Mouse (Mus musculus) olfactory bulb, adult 2 months (tissue): ENCODE data around the gene Slc38a7. TPM values are rescaled to one million over a fixed set of nuclear protein-coding genes. Genes with fewer than 3 reads are reported as not detected.

ENCODE experiments used
- H3K27ac ChIP-seq: fragments of 200-500 bp; 2 replicates; pipeline ENCODE4 v1.5.1; 2012; ENCODE audit warnings: low read depth, low read length; ENCODE audit not compliant: insufficient read depth
- H3K4me1 ChIP-seq: fragments of 200-500 bp; 2 replicates; pipeline ENCODE4 v1.6.1; 2012; ENCODE audit warnings: low read length; ENCODE audit not compliant: control insufficient read depth, insufficient read depth
- H3K4me3 ChIP-seq: fragments of 200-500 bp; 2 replicates; pipeline ENCODE4 v1.5.1; 2012; ENCODE audit warnings: mild to moderate bottlenecking, low read depth, low read length, moderate library complexity; ENCODE audit not compliant: insufficient read depth
- CTCF ChIP-seq: fragments of 200-500 bp; IDR thresholded peaks from 2 replicates; pipeline ENCODE4 v1.5.1; 2012; ENCODE audit warnings: low read depth, mild to moderate bottlenecking, low read length, moderate library complexity; ENCODE audit not compliant: insufficient read depth
- POLR2A ChIP-seq: fragments of 200-500 bp; IDR thresholded peaks from 2 replicates; pipeline ENCODE4 v1.6.1; 2012; ENCODE audit warnings: mild to moderate bottlenecking, low read depth, low read length, moderate library complexity; ENCODE audit not compliant: insufficient read depth
- whole genome bisulfite sequencing: fragments of 180-500 bp; shearing (Covaris S2); methylation state at CpG from one replicate; pipeline ENCODE4 v1.1.7; 2018; 5-methylcytosine and 5-hydroxymethylcytosine counted together
- polyA plus RNA-seq: library from polyadenylated mRNA; stranded (reverse); fragments of >200 nt; gene quantifications from 2 replicates; pipeline ENCODE4 v1.2.4, GENCODE M21; 2012; ENCODE audit warnings: low replicate concordance; ENCODE audit not compliant: missing spikeins, insufficient read depth, insufficient read length

Gene Slc38a7
- polyA plus RNA-seq, 1 experiment: not detected

DNA sequence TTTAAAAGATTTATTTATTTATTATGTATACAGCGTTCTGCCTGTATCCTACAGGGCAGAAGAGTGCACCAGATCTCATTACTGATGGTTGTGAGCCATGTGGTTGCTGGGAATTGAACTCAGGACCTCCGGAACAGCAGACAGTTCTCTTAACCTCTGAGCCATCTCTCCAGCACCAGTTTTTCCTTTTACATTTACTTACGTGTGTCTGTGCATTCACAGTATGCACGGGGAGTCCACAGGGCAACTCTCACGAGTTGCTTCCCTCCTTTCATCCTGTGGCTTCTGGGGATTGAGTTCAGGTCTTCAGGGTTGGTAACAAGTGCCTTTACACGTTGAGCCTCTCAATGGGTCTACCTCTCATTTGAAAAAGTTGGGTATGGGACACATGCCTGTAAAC, 835 bp upstream of the Slc38a7 start:
- TF ChIP-seq POLR2A (no peak), CTCF (no peak)
- Histone ChIP-seq H3K4me1 (peaks cover 6% of the 10 kb centered on the region), H3K27ac (no peak overlapping the region), H3K4me3 (no peak overlapping the region)
- 82% methylated on average over 6 of the region's 6 CpGs for WGBS

DNA sequence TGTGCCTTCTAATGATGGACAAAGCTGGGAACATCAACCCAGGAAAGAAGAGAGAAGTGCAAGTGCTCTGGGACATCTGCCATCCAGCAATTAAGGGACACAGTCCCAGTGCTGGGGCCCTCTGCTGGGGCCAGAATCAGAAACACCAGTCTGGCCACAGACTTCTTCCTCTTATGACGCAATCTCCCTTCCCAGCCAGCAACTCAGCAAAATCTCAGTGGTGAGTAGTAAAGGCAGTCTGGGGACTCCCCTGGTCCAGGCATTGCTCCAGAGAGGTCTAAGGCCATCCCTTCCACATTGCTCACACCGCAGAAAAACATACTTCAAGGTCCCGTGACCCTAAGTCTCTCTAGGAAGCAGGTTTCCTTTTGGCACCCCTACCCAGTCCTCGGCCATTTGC, 1.0 kb downstream of the Slc38a7 start:
- no peak overlapping the region for H3K27ac ChIP-seq
- no peak for TF ChIP-seq CTCF
- TF ChIP-seq POLR2A: no peak
- H3K4me1 ChIP-seq: peaks cover 10% of the 10 kb centered on the region
- H3K4me3 ChIP-seq: peak overlapping the region; percentile 82
- WGBS: 69% methylated on average over 4 of the region's 4 CpGs

DNA sequence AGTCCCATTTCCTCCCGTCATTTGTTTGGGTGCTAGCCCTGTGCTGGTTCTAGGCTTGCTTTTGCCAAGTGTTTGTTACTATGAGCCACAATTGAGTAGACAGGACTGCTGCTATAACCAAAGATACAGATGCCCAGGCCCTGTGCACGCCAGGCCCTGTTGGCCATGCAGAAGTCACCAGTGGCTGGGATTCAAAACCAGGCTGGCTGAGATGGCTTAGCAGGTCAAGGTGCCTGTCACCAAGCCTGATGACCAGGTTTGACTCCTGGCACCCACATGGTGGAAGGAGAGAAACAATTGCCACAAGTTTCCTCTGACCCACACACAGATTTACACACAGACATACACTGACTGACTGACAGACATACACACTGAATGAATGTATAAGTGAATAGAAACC, 3.0 kb downstream of the Slc38a7 start:
- peaks cover 10% of the 10 kb centered on the region for H3K4me1 ChIP-seq
- no peak for TF ChIP-seq POLR2A
- no peak for TF ChIP-seq CTCF
- no peak overlapping the region for H3K27ac ChIP-seq
- 87% methylated on average over 2 of the region's 2 CpGs for WGBS
- H3K4me3 ChIP-seq: no peak overlapping the region

DNA sequence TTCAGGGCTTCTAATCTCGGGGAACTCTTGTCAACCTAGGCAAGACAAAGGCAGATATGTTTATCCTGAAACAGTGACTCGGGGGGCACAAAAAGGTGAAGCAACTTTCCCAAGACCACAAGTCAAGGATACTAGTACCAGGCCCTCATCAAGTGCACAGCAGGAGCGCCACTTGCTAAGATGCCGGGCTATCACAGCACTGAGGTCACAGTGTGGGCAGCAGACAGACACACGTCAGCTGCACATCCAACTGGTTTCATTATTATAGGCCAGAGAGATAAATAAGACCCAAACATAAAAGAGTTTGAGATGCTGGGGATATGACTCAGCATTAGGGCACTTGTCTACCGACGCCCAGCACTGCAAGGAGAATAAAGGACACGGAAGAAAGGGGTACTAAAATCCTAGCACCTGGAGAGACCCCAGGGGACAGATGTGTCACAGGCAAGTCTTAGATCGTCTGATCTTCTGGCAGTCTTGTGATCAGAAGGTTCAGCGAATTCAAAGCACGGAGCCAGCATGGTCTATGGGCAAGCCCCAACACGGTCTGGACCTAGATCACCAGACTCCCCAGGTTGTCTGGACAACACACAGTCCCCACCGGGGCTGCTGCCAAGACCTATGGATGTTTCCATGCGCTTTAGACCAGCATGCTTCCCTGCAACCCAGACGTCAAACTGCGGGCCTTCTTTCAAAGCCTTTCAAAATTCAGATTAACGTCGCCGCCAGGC, 4.4 kb downstream of the Slc38a7 start:
- TF ChIP-seq CTCF (no peak), POLR2A (no peak)
- H3K27ac ChIP-seq: no peak overlapping the region
- 93% methylated on average over 19 of the region's 19 CpGs for WGBS

DNA sequence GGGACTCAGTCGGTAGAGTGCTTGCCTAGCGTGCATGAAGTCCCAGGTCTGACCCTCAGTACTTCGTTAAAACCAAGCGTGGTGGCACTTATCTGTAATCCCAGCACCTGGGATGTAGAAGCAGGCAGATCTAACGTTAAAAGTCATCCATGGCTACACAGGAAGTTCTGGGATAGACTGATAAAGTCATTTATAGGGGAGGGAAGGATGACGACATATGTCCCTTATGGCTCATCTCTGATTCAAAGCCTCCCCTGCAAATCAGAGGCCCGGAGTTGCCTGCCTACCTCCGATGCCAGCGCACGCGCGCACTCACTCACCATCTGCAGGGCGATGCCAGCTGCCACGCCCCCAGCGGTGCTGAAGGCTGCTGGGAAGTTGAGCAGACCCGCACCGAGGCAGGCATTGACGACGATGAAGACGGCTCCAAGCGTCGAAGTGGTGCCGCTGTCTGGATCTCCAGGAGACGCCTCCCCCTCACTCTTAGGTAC, 5.2 kb downstream of the Slc38a7 start:
- Histone ChIP-seq H3K27ac (no peak overlapping the region), H3K4me3 (no peak overlapping the region), H3K4me1 (peaks cover 16% of the 10 kb centered on the region)
- TF ChIP-seq CTCF: no peak
- TF ChIP-seq POLR2A: no peak
- 83% methylated on average over 24 of the region's 24 CpGs for whole genome bisulfite sequencing

More for the DNA sequence above, 4.4 kb downstream of the Slc38a7 start:
- H3K4me3 ChIP-seq: no peak overlapping the region
- H3K4me1 ChIP-seq: peaks cover 11% of the 10 kb centered on the region

DNA sequence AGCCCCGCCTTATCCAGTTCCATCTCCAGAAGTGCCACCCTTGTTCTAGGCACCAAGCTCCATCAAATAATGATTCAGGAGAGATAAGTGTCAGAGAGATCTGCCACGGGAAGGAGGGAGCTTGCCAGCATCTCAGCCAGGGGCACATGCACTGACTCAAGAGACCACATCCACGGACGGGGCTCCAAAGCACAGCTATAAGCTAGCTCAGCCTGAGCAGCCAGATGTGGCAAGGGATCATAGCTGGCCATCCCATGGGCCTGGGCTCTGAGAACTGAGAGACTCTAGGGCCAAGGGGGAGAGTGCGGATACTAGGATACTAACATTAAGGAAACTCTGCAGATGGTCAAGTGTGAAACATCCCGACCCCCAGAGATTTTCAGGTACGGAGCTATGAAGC, 8.3 kb downstream of the Slc38a7 start:
- Histone ChIP-seq H3K4me1 (peaks cover 15% of the 10 kb centered on the region; the same call in 1 of the 2 replicates), H3K4me3 (no peak overlapping the region), H3K27ac (no peak overlapping the region)
- TF ChIP-seq POLR2A (no peak), CTCF (no peak)
- WGBS: 92% methylated on average over 7 of the region's 7 CpGs

DNA sequence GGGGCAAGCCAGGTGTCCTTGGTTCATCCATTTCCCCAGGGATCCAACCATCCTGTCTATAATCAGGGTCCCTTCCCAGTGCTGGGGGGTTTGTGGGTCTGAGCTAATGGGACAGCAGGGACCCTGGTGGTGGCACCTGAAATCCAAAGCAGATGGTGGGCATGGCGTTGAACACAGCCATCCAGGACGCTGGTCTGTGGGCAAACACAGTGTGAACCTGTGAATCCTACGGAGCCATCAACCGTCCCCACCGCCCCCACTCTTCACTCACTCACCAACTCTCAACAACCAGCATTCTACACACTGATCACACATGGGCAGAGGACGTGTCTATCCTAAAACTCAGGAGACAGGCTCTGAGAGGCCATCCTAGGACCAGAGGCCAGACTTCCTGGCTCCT, 9.4 kb downstream of the Slc38a7 start:
- H3K27ac ChIP-seq: no peak overlapping the region
- WGBS: 95% methylated on average over 6 of the region's 6 CpGs
- H3K4me1 ChIP-seq: peaks cover 15% of the 10 kb centered on the region; the same call in 1 of the 2 replicates
- TF ChIP-seq POLR2A (no peak), CTCF (no peak)
- H3K4me3 ChIP-seq: no peak overlapping the region

DNA sequence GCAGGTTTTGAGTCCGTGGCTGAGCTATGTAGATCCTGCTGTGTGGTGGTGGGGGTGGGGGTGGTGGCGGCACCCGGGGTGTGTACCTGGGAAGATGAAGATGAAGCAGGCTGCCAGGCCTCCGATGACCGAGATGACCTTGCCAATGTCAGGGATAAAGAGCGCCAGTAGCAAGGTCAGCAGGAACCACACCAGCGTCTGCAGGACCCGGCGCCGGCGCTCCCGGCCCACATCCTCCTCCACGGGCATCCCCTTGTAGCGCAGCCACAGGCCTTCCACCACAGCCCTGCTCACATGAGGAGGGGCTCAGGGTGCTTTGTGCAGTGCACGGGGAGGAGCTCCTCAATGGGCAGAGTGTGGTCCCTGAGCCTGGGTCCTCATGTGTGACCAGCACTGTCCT, 11.9 kb downstream of the Slc38a7 start:
- WGBS: 90% methylated on average over 15 of the region's 15 CpGs

DNA sequence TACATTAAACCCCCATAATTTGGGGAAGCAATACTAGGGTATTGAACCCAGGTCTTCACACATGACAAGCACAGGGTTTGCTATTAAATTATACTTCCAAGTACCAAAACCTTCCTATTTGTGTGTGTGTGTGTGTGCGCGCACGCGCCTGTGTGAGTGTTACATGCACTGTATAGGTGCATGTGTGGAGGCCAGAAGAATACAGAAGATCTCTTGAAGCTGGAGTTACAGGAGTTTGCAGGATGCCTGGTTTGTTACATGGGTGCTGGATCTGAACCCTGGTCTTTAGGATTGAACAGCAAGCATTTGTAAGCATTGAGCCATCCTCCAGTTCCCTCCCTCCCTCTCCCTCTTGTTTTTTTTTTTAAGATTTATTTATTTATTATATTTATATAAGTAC, 14.1 kb downstream of the Slc38a7 start:
- H3K27ac ChIP-seq: no peak overlapping the region
- 98% methylated on average over 4 of the region's 4 CpGs for WGBS
- peaks cover 11% of the 10 kb centered on the region; the same call in 1 of the 2 replicates for H3K4me1 ChIP-seq
- no peak overlapping the region for H3K4me3 ChIP-seq
- TF ChIP-seq POLR2A (no peak), CTCF (no peak)

More for the DNA sequence above, 11.9 kb downstream of the Slc38a7 start:
- no peak overlapping the region for H3K27ac ChIP-seq
- TF ChIP-seq CTCF: no peak
- no peak for TF ChIP-seq POLR2A
- peaks cover 11% of the 10 kb centered on the region; the same call in 1 of the 2 replicates for H3K4me1 ChIP-seq
- H3K4me3 ChIP-seq: no peak overlapping the region

DNA sequence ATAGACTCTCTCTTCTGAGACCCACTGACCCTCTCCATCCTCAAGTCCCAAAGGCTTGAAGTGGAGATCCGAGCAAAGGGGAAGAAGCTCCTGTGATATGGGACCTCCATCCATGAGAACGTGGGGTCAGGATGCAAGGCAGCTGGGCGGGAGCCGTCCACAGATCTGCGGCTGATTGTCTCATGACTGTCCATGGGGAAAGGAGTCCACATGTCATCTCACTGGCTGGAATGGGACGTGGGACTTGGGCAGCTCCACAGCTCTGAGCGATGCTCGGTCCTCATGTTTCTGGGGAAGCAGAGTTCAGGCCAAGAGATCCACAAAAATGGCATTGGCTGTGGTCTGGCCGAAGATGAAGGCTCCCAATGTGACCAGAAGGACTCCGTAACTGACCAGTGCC, 16.1 kb downstream of the Slc38a7 start:
- Histone ChIP-seq H3K4me1 (peaks cover 7% of the 10 kb centered on the region), H3K27ac (no peak overlapping the region), H3K4me3 (no peak overlapping the region)
- 93% methylated on average over 10 of the region's 10 CpGs for WGBS
- TF ChIP-seq CTCF: no peak
- no peak for TF ChIP-seq POLR2A
